Mouse (Mus musculus): ENCODE measurements around the gene 4931428L18Rik. TPM values are rescaled to one million over a fixed set of nuclear protein-coding genes. Genes with fewer than 3 reads are reported as not detected.

Gene 4931428L18Rik
- polyA plus RNA-seq, 1 experiment from 2014 or later, result not detected

DNA sequence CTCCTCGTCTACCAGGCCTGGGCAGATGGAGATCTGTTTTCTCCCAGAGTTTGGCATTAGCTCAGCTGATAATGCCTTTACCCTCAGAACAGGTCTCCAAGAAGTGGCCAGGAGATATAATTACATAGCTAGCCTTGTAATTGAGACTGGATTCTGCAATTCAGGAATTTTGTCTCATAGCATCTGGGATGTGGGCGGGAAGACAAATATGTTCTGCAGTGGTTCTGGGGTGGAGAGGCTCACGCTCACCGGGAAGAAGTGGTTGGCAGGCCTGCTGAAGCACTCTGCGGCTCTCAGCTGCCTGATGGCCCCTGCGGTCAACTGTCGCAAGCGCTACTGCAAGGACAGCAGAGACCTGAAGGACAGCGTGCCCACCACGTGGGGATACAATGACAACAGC lies 18.7 kb downstream of the 4931428L18Rik start:
- no peaks in the 10 kb centered on the region for H3K36me3 ChIP-seq (ENCODE audit: control insufficient read depth, insufficient read depth, low read length)
- WGBS, result 90% methylated on average over 10 of the region's 10 CpGs
- H3K27ac ChIP-seq (replicated peaks; ENCODE audit: low read depth, low read length), result no peak overlapping the region
- H3K9me3 ChIP-seq (ENCODE audit: control insufficient read depth, low read length), result no peaks in the 10 kb centered on the region
- H3K27me3 ChIP-seq (replicated peaks; ENCODE audit: control insufficient read depth, insufficient read depth, low read length), result no peaks in the 10 kb centered on the region
- no peaks in the 10 kb centered on the region for H3K4me1 ChIP-seq (ENCODE audit: control insufficient read depth, insufficient read depth, low read length)
- H3K4me2 ChIP-seq (ENCODE audit: low read depth, low read length), result no peak overlapping the region
- no peak overlapping the region for H3K9ac ChIP-seq (ENCODE audit: low read depth, low read length)
- DNase-seq (ENCODE audit: low spot score) (no peak), ATAC-seq (ENCODE audit: low read depth) (no peak)
- no peak overlapping the region for H3K4me3 ChIP-seq (ENCODE audit: low read depth, low read length)

DNA sequence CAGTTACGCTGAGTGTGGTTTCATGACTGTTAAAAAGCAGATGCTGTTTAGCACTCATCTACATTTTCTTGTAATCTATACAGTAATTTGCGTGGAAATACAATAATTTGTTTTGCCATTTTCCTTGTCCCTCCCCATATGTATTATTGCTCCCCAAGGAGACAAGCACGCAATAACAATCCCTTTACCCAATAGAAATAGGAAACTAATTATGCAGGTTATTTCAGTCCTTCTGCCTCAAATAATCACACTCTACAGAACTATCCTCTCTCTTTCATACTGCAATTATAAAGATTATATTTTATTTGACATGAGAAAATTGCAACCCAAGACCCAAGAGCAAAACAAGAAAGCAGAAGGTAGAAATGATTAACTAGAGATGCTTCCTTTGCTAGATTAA lies 25.5 kb downstream of the 4931428L18Rik start:
- Histone ChIP-seq H3K9ac (ENCODE audit: low read depth, low read length) (no peak overlapping the region), H3K9me3 (ENCODE audit: control insufficient read depth, low read length) (no peaks in the 10 kb centered on the region), H3K4me3 (ENCODE audit: low read depth, low read length) (no peak overlapping the region), H3K4me1 (ENCODE audit: control insufficient read depth, insufficient read depth, low read length) (no peaks in the 10 kb centered on the region), H3K27me3 (replicated peaks; ENCODE audit: control insufficient read depth, insufficient read depth, low read length) (no peaks in the 10 kb centered on the region), H3K4me2 (ENCODE audit: low read depth, low read length) (no peak overlapping the region), H3K36me3 (ENCODE audit: control insufficient read depth, insufficient read depth, low read length) (no peaks in the 10 kb centered on the region), H3K27ac (replicated peaks; ENCODE audit: low read depth, low read length) (no peak overlapping the region)
- DNase-seq (ENCODE audit: low spot score) (no peak), ATAC-seq (ENCODE audit: low read depth) (no peak)
- 85% methylated on average over 3 of the region's 3 CpGs for WGBS

- DNase-seq (ENCODE audit: low spot score) (no peak), ATAC-seq (ENCODE audit: low read depth) (no peak)
- Histone ChIP-seq H3K4me3 (ENCODE audit: low read depth, low read length) (no peak overlapping the region), H3K4me1 (ENCODE audit: control insufficient read depth, insufficient read depth, low read length) (no peaks in the 10 kb centered on the region), H3K27me3 (replicated peaks; ENCODE audit: control insufficient read depth, insufficient read depth, low read length) (no peaks in the 10 kb centered on the region), H3K27ac (replicated peaks; ENCODE audit: low read depth, low read length) (no peak overlapping the region), H3K4me2 (ENCODE audit: low read depth, low read length) (no peak overlapping the region), H3K9me3 (ENCODE audit: control insufficient read depth, low read length) (no peaks in the 10 kb centered on the region), H3K36me3 (ENCODE audit: control insufficient read depth, insufficient read depth, low read length) (no peaks in the 10 kb centered on the region), H3K9ac (ENCODE audit: low read depth, low read length) (no peak overlapping the region)
- whole genome bisulfite sequencing, result 83% methylated on average over 1 of the region's 1 CpGs
These were observed 26.9 kb downstream of the 4931428L18Rik start for GRCm38 (mm10) chr1:31195633-31196032.

DNA sequence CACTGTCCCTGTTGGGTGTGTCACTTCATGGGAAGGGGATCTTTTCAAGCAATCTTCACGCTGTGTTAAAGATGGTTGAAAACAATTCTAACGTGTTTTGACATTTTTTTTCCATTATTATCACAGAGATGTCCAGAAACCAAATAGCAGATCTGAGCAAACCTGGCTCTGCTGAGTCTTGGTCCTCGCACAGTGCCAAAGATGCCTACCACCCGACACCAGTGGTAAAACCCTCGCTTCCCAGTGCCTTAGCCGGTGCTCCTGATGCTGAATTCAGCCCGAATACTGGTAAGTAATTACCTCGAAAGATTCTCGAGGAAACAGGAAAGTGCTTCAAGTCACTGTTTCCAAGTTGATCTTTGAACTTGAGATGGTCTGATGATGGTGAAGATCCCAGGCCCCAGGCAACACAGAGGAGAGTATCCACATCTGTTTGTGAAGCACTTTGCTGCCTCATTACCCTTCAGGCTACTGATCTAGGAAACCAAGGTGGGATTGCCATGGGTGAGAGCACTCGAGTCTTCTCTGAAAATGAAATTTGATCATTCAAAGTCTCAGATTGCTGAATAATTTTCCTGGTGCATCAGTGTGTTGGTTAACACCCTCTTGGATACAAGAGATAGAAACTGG lies 32.1 kb downstream of the 4931428L18Rik start:
- ATAC-seq (ENCODE audit: low read depth), result no peak
- Histone ChIP-seq H3K4me2 (ENCODE audit: low read depth, low read length) (no peak overlapping the region), H3K36me3 (ENCODE audit: control insufficient read depth, insufficient read depth, low read length) (no peaks in the 10 kb centered on the region), H3K27me3 (replicated peaks; ENCODE audit: control insufficient read depth, insufficient read depth, low read length) (no peaks in the 10 kb centered on the region), H3K9me3 (ENCODE audit: control insufficient read depth, low read length) (no peaks in the 10 kb centered on the region), H3K4me1 (ENCODE audit: control insufficient read depth, insufficient read depth, low read length) (no peaks in the 10 kb centered on the region), H3K4me3 (ENCODE audit: low read depth, low read length) (no peak overlapping the region), H3K27ac (replicated peaks; ENCODE audit: low read depth, low read length) (no peak overlapping the region), H3K9ac (ENCODE audit: low read depth, low read length) (no peak overlapping the region)
- DNase-seq (ENCODE audit: low spot score), result no peak
- 66% methylated on average over 10 of the region's 10 CpGs for WGBS

DNA sequence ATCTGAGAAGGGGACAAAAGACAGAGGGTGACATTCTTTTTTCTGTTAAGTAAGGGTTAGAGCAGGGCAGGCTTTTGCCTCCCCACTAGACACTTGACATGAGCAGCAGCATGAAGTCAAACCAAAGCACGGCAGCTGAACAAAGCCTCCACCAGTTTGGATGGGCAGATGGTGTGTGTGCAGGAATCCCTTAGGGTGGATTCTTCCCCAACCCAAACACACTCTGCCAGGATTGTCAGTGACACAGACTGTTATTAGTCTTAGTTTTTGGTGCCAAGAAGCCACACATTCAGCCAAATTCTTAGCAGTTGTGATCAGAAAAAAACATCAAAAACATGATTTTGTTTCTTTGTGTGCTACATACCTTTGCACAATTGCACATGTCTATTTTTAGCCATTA lies 44.2 kb downstream of the 4931428L18Rik start:
- Histone ChIP-seq H3K4me1 (ENCODE audit: control insufficient read depth, insufficient read depth, low read length) (no peaks in the 10 kb centered on the region), H3K4me2 (ENCODE audit: low read depth, low read length) (no peak overlapping the region), H3K27me3 (replicated peaks; ENCODE audit: control insufficient read depth, insufficient read depth, low read length) (no peaks in the 10 kb centered on the region), H3K9ac (ENCODE audit: low read depth, low read length) (no peak overlapping the region), H3K27ac (replicated peaks; ENCODE audit: low read depth, low read length) (no peak overlapping the region), H3K36me3 (ENCODE audit: control insufficient read depth, insufficient read depth, low read length) (no peaks in the 10 kb centered on the region), H3K4me3 (ENCODE audit: low read depth, low read length) (no peak overlapping the region), H3K9me3 (ENCODE audit: control insufficient read depth, low read length) (no peaks in the 10 kb centered on the region)
- DNase-seq (ENCODE audit: low spot score) (no peak), ATAC-seq (ENCODE audit: low read depth) (no peak)
- WGBS, result 29% methylated on average over 1 of the region's 1 CpGs

GRCm38 (mm10) chr1:31176101-31176500 lies 46.4 kb downstream of the 4931428L18Rik start, which contains the start of gene Lgsn:
Lgsn (plus strand) TSS chr1:31176401.
- WGBS, result 78% methylated on average over 5 of the region's 5 CpGs
- DNase-seq (ENCODE audit: low spot score) (no peak), ATAC-seq (ENCODE audit: low read depth) (no peak)
- Histone ChIP-seq H3K4me2 (ENCODE audit: low read depth, low read length) (no peak within 1 kb of the TSS), H3K4me3 (ENCODE audit: low read depth, low read length) (no peak within 1 kb of the TSS), H3K27me3 (replicated peaks; ENCODE audit: control insufficient read depth, insufficient read depth, low read length) (no peaks in the 10 kb centered on the region), H3K9me3 (ENCODE audit: control insufficient read depth, low read length) (no peaks in the 10 kb centered on the region), H3K27ac (replicated peaks; ENCODE audit: low read depth, low read length) (no peak within 1 kb of the TSS), H3K9ac (ENCODE audit: low read depth, low read length) (no peak within 1 kb of the TSS), H3K4me1 (ENCODE audit: control insufficient read depth, insufficient read depth, low read length) (no peaks in the 10 kb centered on the region), H3K36me3 (ENCODE audit: control insufficient read depth, insufficient read depth, low read length) (no peaks in the 10 kb centered on the region)

DNA sequence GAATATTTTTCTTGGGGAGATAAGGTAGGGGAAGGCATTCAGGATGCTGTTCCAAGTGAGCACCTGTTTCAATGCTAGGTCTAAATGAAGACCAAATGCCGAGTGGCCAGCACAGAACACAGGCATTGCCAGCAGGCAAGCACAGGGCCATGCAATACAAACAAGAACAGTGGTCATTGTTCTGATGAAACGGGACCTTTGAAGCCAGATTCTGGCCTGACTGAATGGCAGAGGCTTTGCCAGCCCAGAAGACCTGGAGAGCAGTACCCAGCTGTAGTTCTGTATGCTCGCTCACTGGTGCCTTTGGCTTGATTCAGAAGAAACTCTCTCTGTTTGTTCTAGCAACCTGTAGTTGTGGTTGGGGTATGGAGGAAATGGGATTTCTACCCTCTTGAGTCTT lies 47.1 kb downstream of the 4931428L18Rik start:
- Histone ChIP-seq H3K4me1 (ENCODE audit: control insufficient read depth, insufficient read depth, low read length) (no peaks in the 10 kb centered on the region), H3K4me3 (ENCODE audit: low read depth, low read length) (no peak overlapping the region)
- 61% methylated on average over 3 of the region's 3 CpGs for WGBS

DNA sequence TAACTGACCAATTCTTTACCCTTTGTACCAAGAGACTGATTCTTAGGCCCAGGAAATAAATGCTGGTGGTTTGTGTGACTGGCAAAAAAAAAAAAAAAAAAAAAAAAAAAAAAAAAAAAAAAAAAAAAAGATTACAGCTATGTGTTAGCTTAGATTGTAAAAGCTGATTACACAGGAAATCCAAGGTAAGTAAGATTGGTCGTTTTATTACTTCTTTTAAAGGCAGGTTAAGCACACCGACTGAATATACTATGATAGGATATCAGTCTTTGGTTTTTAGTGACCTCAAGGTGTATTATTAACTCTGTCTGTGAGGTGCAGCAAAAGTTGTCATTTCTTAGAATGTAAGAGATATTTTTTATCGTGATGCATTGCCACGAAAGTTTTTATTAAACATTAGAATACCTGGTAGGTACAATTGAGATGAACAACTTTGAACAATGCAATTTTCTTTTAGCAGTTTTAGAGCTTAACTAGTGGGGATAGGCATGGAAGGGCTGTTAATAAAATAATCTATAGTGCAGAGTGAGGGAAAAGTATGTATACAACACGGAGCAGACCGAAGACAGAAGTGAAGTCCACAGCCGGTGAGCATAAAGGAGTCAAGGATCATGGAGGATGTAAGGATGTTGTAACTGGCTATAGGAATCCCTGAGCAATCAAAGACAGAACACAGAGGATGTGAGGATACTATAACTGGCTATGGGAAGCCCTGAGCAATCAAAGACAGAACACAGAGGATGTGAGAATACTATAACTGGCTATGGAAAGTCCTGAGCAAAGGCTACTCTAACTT lies 57.0 kb downstream of the 4931428L18Rik start:
- no peak for DNase-seq (ENCODE audit: low spot score)
- WGBS, result 82% methylated on average over 7 of the region's 7 CpGs
- ATAC-seq (ENCODE audit: low read depth), result no peak
- Histone ChIP-seq H3K9me3 (ENCODE audit: control insufficient read depth, low read length) (no peaks in the 10 kb centered on the region), H3K36me3 (ENCODE audit: control insufficient read depth, insufficient read depth, low read length) (no peaks in the 10 kb centered on the region), H3K27ac (replicated peaks; ENCODE audit: low read depth, low read length) (no peak overlapping the region), H3K4me1 (ENCODE audit: control insufficient read depth, insufficient read depth, low read length) (no peaks in the 10 kb centered on the region), H3K4me2 (ENCODE audit: low read depth, low read length) (no peak overlapping the region), H3K4me3 (ENCODE audit: low read depth, low read length) (no peak overlapping the region), H3K27me3 (replicated peaks; ENCODE audit: control insufficient read depth, insufficient read depth, low read length) (no peaks in the 10 kb centered on the region), H3K9ac (ENCODE audit: low read depth, low read length) (no peak overlapping the region)

More for the DNA sequence above, 47.1 kb downstream of the 4931428L18Rik start:
- H3K36me3 ChIP-seq (ENCODE audit: control insufficient read depth, insufficient read depth, low read length), result no peaks in the 10 kb centered on the region
- no peak for DNase-seq (ENCODE audit: low spot score)
- no peak for ATAC-seq (ENCODE audit: low read depth)
- H3K9ac ChIP-seq (ENCODE audit: low read depth, low read length), result no peak overlapping the region
- H3K4me2 ChIP-seq (ENCODE audit: low read depth, low read length), result no peak overlapping the region
- H3K9me3 ChIP-seq (ENCODE audit: control insufficient read depth, low read length), result no peaks in the 10 kb centered on the region
- H3K27me3 ChIP-seq (replicated peaks; ENCODE audit: control insufficient read depth, insufficient read depth, low read length), result no peaks in the 10 kb centered on the region
- H3K27ac ChIP-seq (replicated peaks; ENCODE audit: low read depth, low read length), result no peak overlapping the region
